Mouse (Mus musculus) forebrain, embryonic 11.5 days (tissue): ENCODE results near the gene Nubp2. TPM values are rescaled to one million over a fixed set of nuclear protein-coding genes. Genes with fewer than 3 reads are reported as not detected.

Source experiments
- polyA plus RNA-seq: library from polyadenylated mRNA; unstranded; fragments of >200 nt; fragmentation: Nextera tagmentation; extraction: Ambion mirVana; gene quantifications from 2 replicates; pipeline ENCODE4 v1.2.1, GENCODE M21; 2014

Nubp2 gene
- polyA plus RNA-seq, 1 experiment from 2014 or later: 71.9 TPM

Other genes starting within 250 kb of the Nubp2 start
- gene Slc9a3r2, start 236.0 kb downstream of the Nubp2 start, polyA plus RNA-seq: 26.8 and 32.3 TPM in 2 replicates
- gene Npw, start 227.9 kb downstream of the Nubp2 start, polyA plus RNA-seq: 0.32 TPM in 1 of 2 replicates, not detected in the other
- 37.6 and 38.4 TPM in 2 replicates for gene Zfp598, start 216.7 kb downstream of the Nubp2 start, polyA plus RNA-seq
- gene Syngr3, start 196.4 kb downstream of the Nubp2 start, polyA plus RNA-seq: 14.0 and 17.0 TPM in 2 replicates
- gene Gfer, start 190.2 kb downstream of the Nubp2 start, polyA plus RNA-seq: 54.9 and 55.4 TPM in 2 replicates
- 1.7 and 1.9 TPM in 2 replicates for gene Noxo1, start 190.1 kb downstream of the Nubp2 start, polyA plus RNA-seq
- gene Tbl3, start 178.7 kb downstream of the Nubp2 start, polyA plus RNA-seq: 111 and 127 TPM in 2 replicates
- 0.36 and 0.81 TPM in 2 replicates for gene Rnf151, start 168.3 kb downstream of the Nubp2 start, polyA plus RNA-seq
- gene Rps2, start 168.2 kb downstream of the Nubp2 start, polyA plus RNA-seq: 1,407 and 1,469 TPM in 2 replicates
- gene Ndufb10, start 161.9 kb downstream of the Nubp2 start, polyA plus RNA-seq: 189 and 195 TPM in 2 replicates
- not detected in 2 replicates for gene Rpl3l, start 158.5 kb downstream of the Nubp2 start, polyA plus RNA-seq
- 21.3 and 21.6 TPM in 2 replicates for gene Msrb1, start 149.7 kb downstream of the Nubp2 start, polyA plus RNA-seq
- gene Hs3st6, start 133.4 kb downstream of the Nubp2 start, polyA plus RNA-seq: 0.21 and 0.51 TPM in 2 replicates
- gene Meiob, start 82.1 kb downstream of the Nubp2 start, polyA plus RNA-seq: not detected in 2 replicates
- 25.4 and 26.7 TPM in 2 replicates for gene Hagh, start 46.2 kb downstream of the Nubp2 start, polyA plus RNA-seq
- gene Fahd1, start 36.0 kb downstream of the Nubp2 start, polyA plus RNA-seq: 18.2 and 19.3 TPM in 2 replicates
- not detected in 2 replicates for gene Igfals, start 20.4 kb downstream of the Nubp2 start, polyA plus RNA-seq
- 44.7 and 47.3 TPM in 2 replicates for gene Spsb3, start 294 bp upstream of the Nubp2 start, polyA plus RNA-seq
- 29.1 and 31.2 TPM in 2 replicates for gene Eme2, start 8.7 kb upstream of the Nubp2 start, polyA plus RNA-seq
- 76.9 and 81.8 TPM in 2 replicates for gene Mrps34, start 8.8 kb upstream of the Nubp2 start, polyA plus RNA-seq
- 47.8 and 60.8 TPM in 2 replicates for gene Nme3, start 10.2 kb upstream of the Nubp2 start, polyA plus RNA-seq
- gene Mapk8ip3, start 50.6 kb upstream of the Nubp2 start, polyA plus RNA-seq: 51.3 and 56.8 TPM in 2 replicates
- gene Jpt2, start 74.3 kb upstream of the Nubp2 start, polyA plus RNA-seq: 314 and 323 TPM in 2 replicates
- gene Cramp1l, start 129.4 kb upstream of the Nubp2 start, polyA plus RNA-seq: 14.3 and 14.7 TPM in 2 replicates
- gene Ift140, start 129.7 kb upstream of the Nubp2 start, polyA plus RNA-seq: 29.0 and 29.2 TPM in 2 replicates
- 9.8 and 13.2 TPM in 2 replicates for gene Tmem204, start 197.2 kb upstream of the Nubp2 start, polyA plus RNA-seq
- 41.2 and 45.4 TPM in 2 replicates for gene Telo2, start 229.6 kb upstream of the Nubp2 start, polyA plus RNA-seq
- gene Ptx4, start 234.4 kb upstream of the Nubp2 start, polyA plus RNA-seq: 0.12 TPM in 1 of 2 replicates, not detected in the other
- 24.2 and 25.4 TPM in 2 replicates for gene Clcn7, start 247.0 kb upstream of the Nubp2 start, polyA plus RNA-seq